Mouse (Mus musculus): ENCODE results near the gene Pld5.

DNA sequence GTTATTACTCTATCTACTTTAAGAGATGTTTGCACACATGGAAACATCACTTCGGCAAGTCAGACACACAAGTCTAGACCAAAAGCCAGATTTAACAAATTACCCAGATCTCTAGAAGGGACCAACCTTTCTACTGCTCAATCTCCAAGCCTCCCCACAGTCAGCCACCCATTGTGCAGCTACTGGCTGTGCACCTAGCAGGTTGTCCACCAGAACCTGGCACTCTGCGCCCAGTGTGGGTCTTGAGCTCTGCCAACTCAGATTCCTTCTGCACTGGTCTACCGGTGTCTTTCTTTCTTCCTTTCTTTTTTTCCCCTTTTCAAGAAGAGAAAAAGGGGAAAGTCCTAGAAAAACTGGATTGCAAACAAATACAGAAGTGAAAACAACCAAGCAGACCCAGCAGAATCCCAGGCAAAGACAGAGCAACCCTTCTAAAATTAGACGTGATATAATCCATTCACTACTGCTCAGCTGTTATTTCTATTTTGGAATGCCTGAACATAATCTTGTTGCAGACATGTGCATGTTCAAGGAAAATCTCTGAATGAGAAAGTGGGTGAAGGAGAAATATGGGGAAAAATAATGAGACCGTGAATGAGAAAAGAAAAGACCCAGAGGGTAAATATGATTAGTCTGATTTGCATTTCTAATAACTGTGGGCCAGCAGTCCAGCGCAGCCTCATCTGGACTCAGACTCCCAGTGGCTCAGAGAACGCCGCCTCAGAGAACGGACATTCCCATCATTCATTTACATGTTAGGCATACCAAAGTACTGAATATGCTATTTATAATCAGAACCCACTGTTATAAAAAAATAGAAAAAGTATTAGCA lies 27.0 kb downstream of the Pld5 start:
- TF ChIP-seq EP300 (optimal IDR thresholded peaks at IDR 0.05) (no peak), CTCF (IDR thresholded peaks at IDR 0.05; ENCODE audit: low read depth) (no peak)

Data from stomach, postnatal 0 days (tissue).